Mouse (Mus musculus) stomach, embryonic 14.5 days (tissue): ENCODE results near the gene Angptl2. TPM values are rescaled to one million over a fixed set of nuclear protein-coding genes. Genes with fewer than 3 reads are reported as not detected.

ENCODE experiments used
- ATAC-seq: fragments of 200-750 bp; cut with Nextera tagmentation; 2 replicates; pipeline ENCODE4 v1.8.0; 2017; ENCODE audit warnings: low read depth, moderate TSS enrichment; ENCODE audit not compliant: insufficient number of reproducible peaks, insufficient read depth, low FRiP score
- H3K27ac ChIP-seq: fragments of 300-500 bp; sonication (generic); 2 replicates; pipeline ENCODE4 v1.5.1; 2014; ENCODE audit warnings: mild to moderate bottlenecking, low read length, moderate library complexity, mixed read lengths
- H3K27me3 ChIP-seq: fragments of 300-500 bp; sonication (generic); 2 replicates; pipeline ENCODE4 v1.6.1; 2014; ENCODE audit warnings: low read length, control low read depth, mixed read lengths; ENCODE audit not compliant: control insufficient read depth, insufficient read depth
- H3K36me3 ChIP-seq: fragments of 300-500 bp; sonication (generic); 2 replicates; pipeline ENCODE4 v1.6.1; 2014; ENCODE audit warnings: mild to moderate bottlenecking, control low read depth, low read length, moderate library complexity, mixed read lengths; ENCODE audit not compliant: control insufficient read depth, insufficient read depth
- H3K4me1 ChIP-seq: fragments of 300-500 bp; sonication (generic); 2 replicates; pipeline ENCODE4 v1.6.1; 2014; ENCODE audit warnings: low read length, control low read depth, mixed read lengths; ENCODE audit not compliant: control insufficient read depth, insufficient read depth
- H3K4me2 ChIP-seq: fragments of 300-500 bp; sonication (generic); replicated peaks from 2 replicates; pipeline ENCODE4 v1.6.1; 2014; ENCODE audit warnings: low read depth, low read length, control low read depth
- H3K4me3 ChIP-seq: fragments of 300-500 bp; sonication (generic); 2 replicates; pipeline ENCODE4 v1.5.1; 2014; ENCODE audit warnings: low read depth, low read length, control low read depth
- H3K9ac ChIP-seq: fragments of 300-500 bp; sonication (generic); replicated peaks from 2 replicates; pipeline ENCODE4 v1.6.1; 2014; ENCODE audit warnings: low read depth, mild to moderate bottlenecking, control low read depth, low read length, moderate library complexity, mixed read lengths
- H3K9me3 ChIP-seq: fragments of 300-500 bp; sonication (generic); 2 replicates; pipeline ENCODE4 v1.6.1; 2016; ENCODE audit warnings: low read depth, low read length, control low read depth; ENCODE audit not compliant: control insufficient read depth
- WGBS: fragments of 180-500 bp; shearing (Covaris S2); extraction: QIAGEN DNeasy Blood & Tissue Kit; methylation state at CpG from one replicate; pipeline ENCODE4 v1.1.7; 2014; 5-methylcytosine and 5-hydroxymethylcytosine counted together
- polyA plus RNA-seq: library from polyadenylated mRNA; unstranded; fragments of >200 nt; fragmentation: Nextera tagmentation; extraction: Ambion mirVana; gene quantifications from 2 replicates; pipeline ENCODE4 v1.2.1, GENCODE M21; 2014

Gene Angptl2
- polyA plus RNA-seq, 1 experiment from 2014 or later, result 39.7 TPM

DNA sequence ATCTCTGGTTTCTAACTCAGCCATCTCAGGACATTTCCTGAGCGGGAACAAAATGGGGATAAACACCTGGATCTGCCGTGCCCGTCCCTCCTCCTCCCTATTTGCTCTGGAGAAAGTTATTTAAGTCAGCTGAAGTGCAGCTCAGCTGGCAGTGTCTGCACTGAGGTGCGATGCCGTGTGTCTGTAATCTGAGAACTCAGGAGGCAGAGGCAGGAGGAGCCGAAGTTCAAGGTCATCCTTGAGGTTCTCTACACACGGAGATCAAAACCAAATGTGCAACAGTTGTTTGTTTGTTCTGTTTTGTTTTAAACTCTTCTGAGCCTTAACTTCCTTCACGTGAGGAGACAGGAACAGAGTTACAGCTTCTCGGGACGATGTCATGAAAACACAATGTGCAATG is 14.8 kb downstream of the Angptl2 start:
- no peak for ATAC-seq
- Histone ChIP-seq H3K27ac (no peak overlapping the region), H3K9ac (no peak overlapping the region), H3K4me3 (no peak overlapping the region), H3K4me2 (no peak overlapping the region), H3K9me3 (no peaks in the 10 kb centered on the region), H3K36me3 (peaks cover 7% of the 10 kb centered on the region), H3K27me3 (no peaks in the 10 kb centered on the region), H3K4me1 (peaks cover 7% of the 10 kb centered on the region; the same call in 1 of the 2 replicates)
- WGBS, result 70% methylated on average over 10 of the region's 10 CpGs

GRCm38 (mm10) chr2:33231788-33232187 is 15.9 kb downstream of the Angptl2 start:
- Histone ChIP-seq H3K36me3 (peaks cover 8% of the 10 kb centered on the region), H3K9me3 (no peaks in the 10 kb centered on the region), H3K9ac (no peak overlapping the region), H3K27ac (no peak overlapping the region), H3K27me3 (no peaks in the 10 kb centered on the region), H3K4me3 (no peak overlapping the region), H3K4me2 (no peak overlapping the region), H3K4me1 (peaks cover 11% of the 10 kb centered on the region; the same call in 1 of the 2 replicates)
- WGBS, result 73% methylated on average over 2 of the region's 2 CpGs
- no peak for ATAC-seq

- no peak overlapping the region for H3K4me2 ChIP-seq
- H3K9me3 ChIP-seq, result no peaks in the 10 kb centered on the region
- H3K4me1 ChIP-seq, result peaks cover 4% of the 10 kb centered on the region; the same call in 1 of the 2 replicates
- H3K9ac ChIP-seq, result no peak overlapping the region
- no peak for ATAC-seq
- H3K27me3 ChIP-seq, result no peaks in the 10 kb centered on the region
- no peak overlapping the region for H3K4me3 ChIP-seq
- peaks cover 17% of the 10 kb centered on the region for H3K36me3 ChIP-seq
- 75% methylated on average over 6 of the region's 6 CpGs for WGBS
- H3K27ac ChIP-seq, result no peak overlapping the region
Measured at GRCm38 (mm10) chr2:33232782-33233570, 17.1 kb downstream of the Angptl2 start.

GRCm38 (mm10) chr2:33233856-33234255 is 18.0 kb downstream of the Angptl2 start:
- 68% methylated on average over 5 of the region's 5 CpGs for WGBS
- no peak for ATAC-seq
- Histone ChIP-seq H3K4me3 (no peak overlapping the region), H3K36me3 (peaks cover 14% of the 10 kb centered on the region), H3K9me3 (no peaks in the 10 kb centered on the region), H3K27ac (no peak overlapping the region), H3K9ac (no peak overlapping the region), H3K4me1 (peaks cover 4% of the 10 kb centered on the region; the same call in 1 of the 2 replicates), H3K4me2 (no peak overlapping the region), H3K27me3 (no peaks in the 10 kb centered on the region)

- Histone ChIP-seq H3K27me3 (no peaks in the 10 kb centered on the region), H3K4me1 (peaks cover 5% of the 10 kb centered on the region; the same call in 1 of the 2 replicates), H3K4me2 (no peak overlapping the region), H3K36me3 (peaks cover 14% of the 10 kb centered on the region), H3K9ac (no peak overlapping the region), H3K4me3 (no peak overlapping the region), H3K9me3 (no peaks in the 10 kb centered on the region), H3K27ac (no peak overlapping the region)
- ATAC-seq, result no peak
- WGBS, result 79% methylated on average over 4 of the region's 4 CpGs
Measured at GRCm38 (mm10) chr2:33234848-33235247, 19.0 kb downstream of the Angptl2 start.

DNA sequence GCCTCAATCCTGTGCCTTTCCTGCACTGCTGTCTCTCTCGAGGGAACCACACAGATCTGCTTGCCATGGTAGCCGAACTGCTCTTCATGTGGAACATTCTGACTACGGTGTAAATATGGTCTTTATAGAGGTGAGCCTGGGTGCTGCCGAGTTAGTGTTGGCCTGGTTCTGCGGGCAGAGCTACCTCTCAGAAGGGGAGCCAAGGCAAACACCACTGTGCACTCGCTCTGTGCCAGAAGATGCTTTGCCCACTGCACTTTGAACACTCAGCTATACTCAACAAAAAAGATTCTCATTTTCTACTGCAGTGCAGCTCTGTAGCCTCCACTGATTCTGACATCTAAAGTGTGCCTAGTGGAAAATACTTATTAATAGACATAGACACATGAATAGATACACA is 21.7 kb downstream of the Angptl2 start:
- Histone ChIP-seq H3K4me2 (no peak overlapping the region), H3K4me1 (peaks cover 8% of the 10 kb centered on the region; the same call in 1 of the 2 replicates), H3K9ac (no peak overlapping the region), H3K9me3 (no peaks in the 10 kb centered on the region), H3K27ac (no peak overlapping the region), H3K4me3 (no peak overlapping the region), H3K27me3 (no peaks in the 10 kb centered on the region), H3K36me3 (peaks cover 14% of the 10 kb centered on the region)
- ATAC-seq, result no peak
- WGBS, result 84% methylated on average over 6 of the region's 6 CpGs

GRCm38 (mm10) chr2:33244880-33245279 is 29.0 kb downstream of the Angptl2 start:
- Histone ChIP-seq H3K9me3 (no peaks in the 10 kb centered on the region), H3K4me2 (no peak overlapping the region), H3K27ac (no peak overlapping the region), H3K4me1 (peaks cover 3% of the 10 kb centered on the region; the same call in 1 of the 2 replicates), H3K4me3 (no peak overlapping the region), H3K9ac (no peak overlapping the region), H3K36me3 (peaks cover 9% of the 10 kb centered on the region; the same call in 1 of the 2 replicates), H3K27me3 (no peaks in the 10 kb centered on the region)
- no peak for ATAC-seq
- 76% methylated on average over 6 of the region's 6 CpGs for WGBS

DNA sequence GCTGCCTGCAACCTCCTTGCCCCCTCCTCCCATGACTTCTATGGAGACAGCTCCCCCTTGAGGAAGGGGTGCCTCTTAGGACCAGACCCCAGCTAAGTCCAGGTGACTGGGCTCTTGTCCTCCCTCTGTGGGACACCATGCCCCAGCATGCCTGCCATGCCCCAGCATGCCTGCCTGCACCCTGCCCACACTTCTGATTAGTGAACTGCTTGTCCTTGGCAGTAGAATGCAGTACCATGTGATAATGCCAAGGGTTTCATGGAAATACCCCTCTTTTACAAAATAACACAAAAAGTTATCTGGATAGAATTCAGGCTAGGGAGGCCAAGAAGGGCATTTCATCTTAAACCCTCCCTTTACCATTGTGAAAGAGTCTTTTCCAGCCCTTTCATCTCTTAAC is 29.5 kb downstream of the Angptl2 start:
- peaks cover 6% of the 10 kb centered on the region; the same call in 1 of the 2 replicates for H3K4me1 ChIP-seq
- no peak overlapping the region for H3K4me3 ChIP-seq
- no peaks in the 10 kb centered on the region for H3K9me3 ChIP-seq
- no peak for ATAC-seq
- no peak overlapping the region for H3K9ac ChIP-seq
- no peak overlapping the region for H3K4me2 ChIP-seq
- H3K36me3 ChIP-seq, result peaks cover 9% of the 10 kb centered on the region; the same call in 1 of the 2 replicates
- no peaks in the 10 kb centered on the region for H3K27me3 ChIP-seq
- H3K27ac ChIP-seq, result no peak overlapping the region
